Mouse (Mus musculus) ES-E14 (cell line): ENCODE data around the gene Fam118a. TPM values are rescaled to one million over a fixed set of nuclear protein-coding genes. Genes with fewer than 3 reads are reported as not detected.

Experiments used
- DNase-seq: peaks from one replicate; pipeline ENCODE4 v3.0.0-alpha.2; 2013; ENCODE audit warnings: low read depth, low spot score
- H3K27ac ChIP-seq: 2 replicates; pipeline ENCODE4 v1.5.1; 2012; ENCODE audit warnings: low read depth, mild to moderate bottlenecking, low read length, moderate library complexity, mixed read lengths; ENCODE audit not compliant: poor library complexity, insufficient read depth, severe bottlenecking
- H3K36me3 ChIP-seq: 2 replicates; pipeline ENCODE4 v1.6.1; 2012; ENCODE audit warnings: mild to moderate bottlenecking, low read length, moderate library complexity, mixed read lengths; ENCODE audit not compliant: control insufficient read depth, poor library complexity, insufficient read depth, severe bottlenecking
- H3K4me1 ChIP-seq, 2 experiments: fragments of 150-350 bp in 1 of 2; sonication (generic) in 1 of 2; 2 replicates each; pipeline ENCODE4 v1.6.1; 2012; ENCODE audit warnings: low read length in 2 of 2, mild to moderate bottlenecking in 1 of 2, mixed read lengths in 1 of 2; ENCODE audit not compliant: control insufficient read depth in 2 of 2, insufficient read depth in 2 of 2, poor library complexity in 1 of 2
- H3K4me3 ChIP-seq, 2 experiments: fragments of 150-350 bp in 1 of 2; sonication (generic) in 1 of 2; 2 replicates each; pipeline ENCODE4 v1.5.1; 2012; ENCODE audit warnings: low read length in 2 of 2, low read depth in 1 of 2, mild to moderate bottlenecking in 1 of 2, mixed read lengths in 1 of 2; ENCODE audit not compliant: insufficient read depth in 1 of 2, poor library complexity in 1 of 2, severe bottlenecking in 1 of 2
- H3K9ac ChIP-seq: 2 replicates; pipeline ENCODE4 v1.6.1; 2012; ENCODE audit warnings: low read depth, mild to moderate bottlenecking, low read length, mixed read lengths; ENCODE audit not compliant: poor library complexity, insufficient read depth, severe bottlenecking
- H3K9me3 ChIP-seq: fragments of 150-350 bp; sonication (generic); 2 replicates; pipeline ENCODE4 v1.6.1; 2012; ENCODE audit warnings: low read depth, mild to moderate bottlenecking, low read length; ENCODE audit not compliant: control insufficient read depth, insufficient read depth
- CHD2 ChIP-seq: IDR thresholded peaks from 2 replicates; pipeline ENCODE4 v1.6.1; 2014; ENCODE audit warnings: mild to moderate bottlenecking, low read depth, low read length, inconsistent platforms
- HCFC1 ChIP-seq: IDR thresholded peaks from 2 replicates; pipeline ENCODE4 v1.6.1; 2012; ENCODE audit warnings: low read length, inconsistent platforms, borderline replicate concordance; ENCODE audit not compliant: insufficient read depth
- MAFK ChIP-seq: IDR thresholded peaks from 2 replicates; pipeline ENCODE4 v1.6.1; 2014; ENCODE audit warnings: mild to moderate bottlenecking, low read depth, low read length, inconsistent platforms; ENCODE audit not compliant: insufficient read depth
- ZC3H11A ChIP-seq: IDR thresholded peaks from 2 replicates; pipeline ENCODE4 v1.6.1; 2012; ENCODE audit warnings: low read depth, mild to moderate bottlenecking, inconsistent platforms, low read length, borderline replicate concordance
- ZNF384 ChIP-seq: IDR thresholded peaks from 2 replicates; pipeline ENCODE4 v1.6.1; 2012; ENCODE audit warnings: low read depth, low read length, inconsistent platforms
- in situ Hi-C, 2 experiments: fragments of 600-800 bp; cut with MboI; formaldehyde crosslinking; loops; one replicate each; pipeline ENCODE4 v1.15.1; 2025; ENCODE audit warnings: low sequenced_read_pairs in 2 of 2, inconsistent platforms in 1 of 2; ENCODE audit not compliant: unreplicated experiment in 2 of 2
- total RNA-seq: library from RNA; depleted of rRNA; stranded (reverse); fragments of 300-350 nt; gene quantifications from 2 replicates; pipeline ENCODE4 v1.2.3, GENCODE M21; 2012

Gene Fam118a
- total RNA-seq, 1 experiment, result 31.5 TPM

DNA sequence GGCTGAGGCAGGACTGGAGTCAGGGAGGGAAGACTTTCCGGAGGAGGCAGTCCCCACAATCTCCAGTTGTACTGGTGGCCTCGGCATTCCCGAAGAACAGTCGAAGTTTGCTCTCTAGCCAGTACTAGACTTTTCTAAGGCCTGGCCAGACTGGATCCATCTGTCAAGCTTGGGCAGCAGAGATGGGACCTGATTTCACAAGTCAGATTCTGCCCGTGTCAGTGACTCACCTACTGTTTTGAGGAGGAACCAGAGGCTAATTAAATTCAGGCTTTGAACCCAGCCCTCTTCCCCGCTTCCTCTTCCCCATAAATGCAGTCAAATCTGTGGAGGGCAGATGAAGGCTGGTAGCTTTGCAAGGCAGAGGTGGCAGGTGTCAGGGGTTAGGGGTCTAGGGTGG lies 33.7 kb upstream of the Fam118a start:
- Histone ChIP-seq H3K9me3 (no peaks in the 10 kb centered on the region), H3K4me1 (peaks cover 0 to 3% of the 10 kb centered on the region in 2 experiments; a peak in 1 of 4 replicates), H3K27ac (no peak overlapping the region), H3K9ac (no peak overlapping the region), H3K36me3 (no peaks in the 10 kb centered on the region), H3K4me3 (no peak overlapping the region)
- in situ Hi-C loops, result no loop called here
- no peak for TF ChIP-seq ZNF384
- no peak for TF ChIP-seq MAFK
- TF ChIP-seq CHD2, result no peak
- no peak for TF ChIP-seq ZC3H11A
- no peak for TF ChIP-seq HCFC1
- DNase-seq, result no peak

DNA sequence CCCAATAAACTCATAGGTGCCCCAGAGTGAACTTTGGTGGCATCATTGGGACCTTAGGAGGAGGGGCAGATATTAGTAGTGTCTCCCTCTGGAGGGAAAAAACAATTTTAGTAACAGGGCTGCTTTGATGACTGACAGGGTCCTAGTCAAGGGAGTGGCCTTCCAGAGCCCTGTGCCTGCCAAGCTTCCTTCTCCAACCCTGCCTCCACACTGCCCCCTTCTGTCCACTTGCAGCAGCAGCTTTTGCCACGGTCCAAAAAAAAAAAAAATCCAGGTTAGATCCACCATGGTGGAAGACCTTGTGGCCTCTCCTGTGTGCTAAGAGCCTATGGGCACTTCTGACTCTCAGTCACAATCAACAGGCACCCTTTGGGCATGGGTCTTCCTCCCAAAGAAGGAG lies 32.8 kb upstream of the Fam118a start:
- in situ Hi-C loops, result no loop called here
- TF ChIP-seq MAFK (no peak), CHD2 (no peak), ZNF384 (peak; percentile 97), HCFC1 (no peak), ZC3H11A (0 out of 2 replicates have a peak, but pooled peaks have one; percentile 8)
- peaks cover 0 to 3% of the 10 kb centered on the region in 2 experiments; a peak in 1 of 4 replicates for H3K4me1 ChIP-seq
- H3K27ac ChIP-seq, result no peak overlapping the region
- H3K4me3 ChIP-seq, result no peak overlapping the region
- H3K9ac ChIP-seq, result no peak overlapping the region
- DNase-seq, result peak; percentile 76
- no peaks in the 10 kb centered on the region for H3K9me3 ChIP-seq
- no peaks in the 10 kb centered on the region for H3K36me3 ChIP-seq

DNA sequence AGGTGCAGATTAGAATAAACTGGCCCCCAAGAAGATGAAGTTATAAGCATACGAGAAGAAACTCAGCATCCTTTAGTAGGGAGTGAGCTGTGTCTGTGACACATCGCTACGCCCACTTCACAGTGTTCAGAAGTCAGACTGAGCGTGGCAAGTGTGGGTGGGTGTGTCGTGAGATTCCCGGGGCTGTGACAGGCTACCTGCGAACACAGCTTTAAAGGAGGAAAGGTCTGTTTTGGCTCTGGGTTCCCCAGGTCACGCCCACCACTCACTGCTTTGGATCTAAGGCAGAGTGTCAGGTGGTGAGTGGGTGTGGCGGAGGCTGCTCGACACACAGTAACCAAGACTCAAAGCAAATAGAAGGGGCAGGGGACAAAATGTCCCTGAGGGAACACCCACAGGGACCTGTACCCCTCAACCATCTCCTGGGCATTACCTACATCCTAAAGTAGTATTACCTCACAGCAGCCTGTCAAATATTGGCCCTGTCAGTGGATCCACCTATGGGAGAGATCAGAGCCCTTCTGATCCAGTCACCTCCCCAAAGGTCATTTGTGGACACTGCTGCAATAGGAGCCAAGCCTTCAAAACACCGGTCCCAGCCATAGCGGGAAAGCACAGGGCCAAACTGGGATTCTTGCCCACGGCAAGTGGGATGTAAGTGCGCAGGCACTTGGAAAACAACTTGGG lies 30.8 kb upstream of the Fam118a start:
- DNase-seq, result no peak
- H3K4me3 ChIP-seq, result no peak overlapping the region
- no peak overlapping the region for H3K27ac ChIP-seq
- H3K9me3 ChIP-seq, result no peaks in the 10 kb centered on the region
- no peak for TF ChIP-seq CHD2
- in situ Hi-C loops, result no loop called here
- H3K36me3 ChIP-seq, result no peaks in the 10 kb centered on the region
- H3K9ac ChIP-seq, result no peak overlapping the region
- peaks cover 0 to 3% of the 10 kb centered on the region in 2 experiments; a peak in 1 of 4 replicates for H3K4me1 ChIP-seq

DNA sequence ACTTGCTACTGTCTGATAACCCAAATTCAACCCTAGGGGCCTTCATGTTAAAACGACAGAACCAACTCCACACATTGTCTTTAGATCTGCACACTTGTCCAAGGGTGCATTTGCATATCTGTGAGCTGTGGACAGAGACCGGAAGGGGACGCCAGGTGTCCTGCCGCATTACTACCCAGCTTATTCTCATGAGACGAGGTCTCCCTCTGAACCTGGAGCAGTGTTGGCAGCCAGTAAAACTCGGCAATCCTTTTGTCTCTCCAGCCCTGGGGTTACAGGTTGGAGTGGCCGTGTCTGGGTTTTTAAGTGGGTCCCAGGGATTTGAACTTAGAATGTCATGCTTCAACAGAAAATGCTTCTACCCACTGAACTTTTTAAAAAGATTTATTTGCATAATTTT lies 28.8 kb upstream of the Fam118a start:
- Histone ChIP-seq H3K9me3 (no peaks in the 10 kb centered on the region), H3K9ac (no peak overlapping the region), H3K4me3 (no peak overlapping the region), H3K27ac (no peak overlapping the region), H3K36me3 (no peaks in the 10 kb centered on the region), H3K4me1 (no peaks in the 10 kb centered on the region; a peak in 1 of 4 replicates)
- TF ChIP-seq HCFC1 (no peak), ZC3H11A (no peak), CHD2 (no peak), ZNF384 (no peak), MAFK (no peak)
- in situ Hi-C loops, result no loop called here
- DNase-seq, result no peak
